Mouse (Mus musculus): ENCODE results near the gene Osgep.

DNA sequence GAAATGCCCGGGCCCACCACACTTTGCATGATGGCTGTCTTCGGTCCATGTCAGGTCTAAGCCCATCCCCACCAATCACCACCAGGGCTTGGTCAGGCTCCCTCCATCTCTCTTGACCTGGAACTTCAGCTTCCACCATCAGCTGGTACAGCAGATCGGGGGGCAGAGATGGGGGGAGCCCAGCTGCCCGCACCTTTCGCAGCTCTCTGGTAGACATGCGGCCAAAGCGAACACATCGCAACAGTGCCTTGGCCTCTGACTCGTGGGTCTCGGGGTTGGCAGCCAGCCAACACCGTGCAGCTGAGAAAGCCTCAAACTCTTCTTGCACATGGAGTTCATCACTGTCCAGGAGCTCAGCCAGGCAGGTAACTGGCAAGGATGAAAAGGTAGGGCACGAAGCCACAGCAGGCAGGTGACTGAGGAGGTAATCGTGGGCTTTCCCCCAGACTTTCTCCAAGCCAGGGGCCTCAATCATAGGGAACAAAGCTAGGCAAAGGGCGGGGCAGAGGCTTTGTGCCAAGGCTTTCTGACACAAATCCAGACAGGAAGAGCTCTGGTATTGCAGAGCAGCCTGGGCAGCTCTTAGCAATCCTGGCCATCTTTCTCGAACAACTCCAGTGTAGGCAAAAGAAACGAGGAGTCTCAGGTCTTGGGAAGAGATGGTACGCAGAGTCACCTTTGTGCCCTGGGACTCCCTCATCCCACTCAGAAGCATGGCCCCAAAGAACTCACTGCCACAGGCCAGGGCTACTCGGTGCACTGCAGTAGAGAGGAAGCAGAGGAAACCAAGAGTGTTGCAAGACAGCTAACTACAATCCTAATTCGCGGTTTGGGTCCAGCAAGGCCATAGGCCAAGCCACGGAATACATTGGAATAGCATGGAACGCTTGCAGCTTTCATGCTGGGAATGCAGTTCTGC is 31.9 kb downstream of the Osgep start:
- TF ChIP-seq CTCF (IDR thresholded peaks at IDR 0.05; ENCODE audit: low read depth, low read length): no peak
- TF ChIP-seq TAL1 (conservative IDR thresholded peaks at IDR 0.05; ENCODE audit: low read depth, low read length): no peak
- no peak for TF ChIP-seq POLR2AphosphoS5 (IDR thresholded peaks at IDR 0.05; ENCODE audit: insufficient replicate concordance, low read depth, low read length)
